Mouse (Mus musculus) kidney, adult 8-10 months (tissue): ENCODE results near the gene Caskin1.
"Not testable (repeated sequence)": the region's sequence is repeated elsewhere in the genome, so short reads cannot be mapped to it uniquely, and the experiment has no call there.

Experiments used
- DNase-seq, 2 experiments: peaks; one replicate each; pipeline ENCODE4 v3.0.0; 2022

Gene Caskin1

DNA sequence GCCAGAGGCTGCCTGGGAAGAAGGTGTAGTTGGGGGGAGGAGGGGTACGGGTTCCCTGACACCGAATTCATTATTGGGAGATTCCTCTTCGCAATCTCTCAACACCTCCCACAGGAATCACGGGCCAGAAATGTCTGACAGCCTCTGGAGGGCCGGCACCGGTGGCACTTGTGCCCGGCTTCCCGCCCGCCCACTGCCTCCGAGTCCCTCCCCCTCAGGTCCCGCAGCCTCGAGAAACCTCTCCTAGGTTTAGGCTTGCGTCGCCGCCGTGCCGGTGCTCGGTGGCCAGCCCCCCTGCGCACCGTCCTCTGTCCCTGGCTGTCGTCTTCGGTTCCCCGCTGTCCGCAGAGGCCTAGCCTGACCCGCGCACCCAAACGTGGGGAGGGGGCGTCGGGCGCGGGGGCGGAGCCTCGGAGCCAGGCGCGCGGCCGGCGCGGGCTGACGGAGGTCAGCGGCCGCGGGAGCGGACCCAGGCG is at the start of gene Caskin1:
TSS of gene Caskin1 (plus strand) at position 416 of the 476 bp plus-strand sequence.
- DNase-seq, result no peak

DNA sequence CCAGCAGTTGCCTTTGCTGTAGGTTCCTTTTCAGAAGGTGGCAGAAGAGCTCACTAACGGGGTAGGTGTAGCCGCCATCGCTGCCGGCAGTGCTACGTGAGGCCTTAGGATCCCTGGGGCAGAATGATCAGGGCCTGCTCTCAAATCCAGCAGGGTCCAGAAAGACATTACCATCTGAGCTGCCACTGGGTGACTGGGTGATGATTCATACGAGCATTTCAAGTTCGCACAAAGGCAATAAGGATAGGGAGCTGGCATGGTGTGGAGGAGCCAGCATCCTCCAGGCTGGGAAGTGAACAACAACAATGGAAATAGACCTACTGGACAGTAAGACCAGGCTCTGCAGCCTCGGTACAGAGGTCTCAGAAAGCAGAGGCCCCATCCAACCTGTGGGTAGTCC is 48.0 kb upstream of the Caskin1 start:
- DNase-seq, result no peak

DNA sequence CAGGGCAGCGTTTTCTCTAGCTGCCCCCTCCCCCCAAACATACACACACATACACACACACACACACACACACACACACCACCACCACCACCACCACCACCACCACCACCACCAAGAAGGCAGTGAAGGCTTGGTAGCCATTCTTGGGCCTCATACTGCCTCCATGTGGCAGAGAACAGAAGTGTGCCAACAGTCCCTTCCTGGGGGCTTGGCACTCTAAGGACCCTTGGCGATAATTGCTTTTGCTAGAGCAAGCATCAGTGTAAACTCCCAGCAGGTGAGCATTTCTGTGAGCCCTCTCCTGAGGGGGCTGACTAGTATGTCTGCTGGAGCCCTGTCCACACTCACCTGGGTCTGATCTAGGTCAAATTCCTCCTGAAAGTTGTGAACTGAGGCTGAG is 47.3 kb upstream of the Caskin1 start:
- DNase-seq, result no peak

DNA sequence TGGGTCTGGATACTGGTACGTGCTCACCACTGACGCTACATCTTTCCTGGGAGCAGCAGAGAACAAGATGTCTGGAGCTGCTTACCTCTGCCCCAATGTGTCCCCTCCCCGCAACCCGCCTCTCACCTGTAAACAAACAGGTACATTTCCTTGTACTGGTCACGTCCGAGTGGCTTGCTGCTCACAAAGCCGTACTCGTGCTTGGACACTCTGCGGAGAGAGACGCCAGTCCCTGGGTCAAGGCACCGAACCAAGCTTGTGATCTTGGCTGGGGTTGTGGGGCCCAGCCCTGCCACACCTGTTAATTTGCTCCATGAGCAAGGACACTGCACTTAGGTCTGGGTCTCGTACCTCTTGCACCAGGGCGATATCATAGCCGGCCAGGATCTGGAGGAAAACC is 46.3 kb upstream of the Caskin1 start:
- DNase-seq, result no peak

DNA sequence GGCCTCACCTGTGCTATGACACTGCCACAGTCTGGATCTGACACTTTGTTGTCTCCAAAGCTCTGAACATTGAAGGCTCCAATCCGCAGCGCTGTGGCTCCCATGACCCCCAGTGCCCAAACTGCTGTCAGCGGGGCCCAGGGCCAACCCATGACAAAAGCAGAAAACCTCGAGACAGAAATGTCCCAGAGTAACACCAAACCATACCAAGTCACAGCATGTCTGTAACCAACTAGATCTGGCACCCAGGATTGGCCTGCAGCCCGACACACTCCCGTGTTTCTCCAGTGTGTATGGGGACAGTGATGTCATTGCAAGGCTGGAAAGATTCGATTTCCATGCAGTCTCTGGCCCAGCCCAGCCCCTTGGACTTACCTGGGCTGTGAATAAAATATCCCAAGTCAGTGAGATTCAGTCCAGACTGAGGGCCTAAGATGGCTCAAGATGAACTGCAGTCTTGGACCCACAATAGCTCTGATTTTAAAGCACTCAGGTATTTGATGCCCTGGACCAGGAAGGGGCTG is 45.7 kb upstream of the Caskin1 start, which contains the start of gene Dnase1l2:
TSS of gene Dnase1l2 (minus strand) at position 474 of the 524 bp plus-strand sequence.
- DNase-seq, result no peak

DNA sequence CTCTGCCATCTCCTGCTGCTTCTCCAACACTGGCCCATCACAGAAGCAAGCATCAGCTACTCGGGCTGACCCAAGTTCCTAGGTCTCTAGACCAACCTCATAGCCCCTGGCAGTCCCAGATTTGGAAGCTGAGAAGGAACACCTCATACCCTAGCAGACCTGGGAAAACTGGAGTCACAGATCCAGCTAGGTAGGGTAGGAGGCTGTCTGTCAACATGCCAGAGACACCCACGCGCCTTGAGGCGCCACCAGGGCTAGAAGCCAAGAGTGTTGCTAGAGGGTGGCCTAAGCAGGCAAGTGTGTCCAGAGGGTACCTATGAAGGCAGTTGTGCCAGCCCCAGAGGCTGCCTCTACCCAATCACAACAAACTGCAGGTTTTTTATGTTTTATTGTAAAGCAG is 45.0 kb upstream of the Caskin1 start:
- DNase-seq, result peak; percentile 34 to 38

DNA sequence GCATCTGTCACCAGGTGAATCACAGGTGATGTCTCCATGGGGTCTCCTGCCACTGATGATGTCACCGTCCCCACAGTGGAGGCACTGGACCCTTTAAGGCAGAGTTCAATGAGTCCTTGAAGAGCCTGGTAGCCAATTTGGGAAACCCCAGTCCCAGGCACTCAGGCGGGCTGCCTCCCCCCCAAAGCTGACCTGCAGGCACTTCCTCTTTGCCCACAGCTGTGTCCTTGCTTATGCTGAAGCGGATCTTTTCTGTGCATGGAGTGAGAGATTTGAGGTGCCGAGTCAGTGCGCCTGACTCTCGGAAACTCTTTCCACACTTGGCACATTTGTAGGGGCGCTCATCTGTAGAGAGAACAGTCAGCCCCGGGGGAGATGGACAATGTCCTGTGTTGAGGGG is 41.8 kb upstream of the Caskin1 start:
- DNase-seq, result no peak

DNA sequence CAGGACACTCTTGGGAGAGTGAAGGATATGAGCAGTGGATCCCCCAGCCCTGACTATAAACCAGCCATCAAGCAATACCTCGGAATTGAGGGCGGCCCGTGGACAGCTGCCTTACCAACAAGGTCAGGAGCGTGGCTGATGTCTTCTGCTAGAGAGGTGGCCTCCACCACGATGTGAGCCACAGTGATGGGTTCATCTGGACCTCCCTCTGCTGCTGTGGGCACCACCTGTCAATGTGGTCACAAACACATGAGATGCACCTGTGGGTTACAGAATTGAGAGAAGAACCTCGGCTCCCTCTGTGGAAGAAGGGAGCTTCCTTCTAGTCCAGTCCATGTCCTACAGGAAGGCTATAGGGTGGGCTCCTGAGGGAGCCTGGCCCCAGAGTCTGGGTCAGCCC is 38.9 kb upstream of the Caskin1 start:
- DNase-seq, result no peak

DNA sequence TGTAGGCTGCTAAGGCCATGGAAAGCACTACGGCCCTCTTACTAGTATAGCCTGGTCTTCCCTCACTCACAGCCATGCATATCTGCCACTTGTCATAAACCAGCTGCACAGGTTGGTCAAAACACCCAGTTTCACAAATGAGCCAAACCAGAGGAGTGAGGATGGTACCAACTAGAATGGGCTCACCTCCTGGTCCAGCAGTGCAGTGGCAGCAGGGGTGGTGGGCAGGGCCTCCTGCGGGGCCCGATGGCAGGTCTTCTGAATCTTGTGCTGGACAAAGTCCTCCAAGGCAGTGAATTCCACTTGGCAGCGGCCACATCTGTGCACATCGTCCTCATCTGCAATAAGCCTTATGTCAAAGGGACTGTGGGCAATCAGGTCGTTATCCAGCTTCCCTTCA is 37.2 kb upstream of the Caskin1 start:
- no peak for DNase-seq

DNA sequence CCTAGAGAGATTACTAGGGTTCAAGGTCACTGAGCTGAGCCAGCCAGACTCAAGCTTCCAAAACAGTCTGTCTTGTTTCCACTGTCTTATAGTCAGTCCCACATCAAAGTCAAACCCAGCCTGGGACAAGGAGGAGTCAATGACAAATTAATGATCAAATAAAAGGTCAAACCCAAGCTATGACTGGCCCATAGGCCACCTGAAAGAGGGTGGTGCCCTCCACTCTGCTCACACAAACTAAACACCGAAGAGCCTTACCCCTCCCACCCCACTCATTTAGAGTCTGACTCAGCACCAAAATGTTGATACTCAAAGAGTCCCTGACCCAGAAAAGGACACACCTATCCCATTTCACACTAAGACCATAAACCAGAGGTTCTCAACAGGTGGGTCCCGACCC is 35.0 kb upstream of the Caskin1 start:
- peak; percentile 30 to 52 for DNase-seq

DNA sequence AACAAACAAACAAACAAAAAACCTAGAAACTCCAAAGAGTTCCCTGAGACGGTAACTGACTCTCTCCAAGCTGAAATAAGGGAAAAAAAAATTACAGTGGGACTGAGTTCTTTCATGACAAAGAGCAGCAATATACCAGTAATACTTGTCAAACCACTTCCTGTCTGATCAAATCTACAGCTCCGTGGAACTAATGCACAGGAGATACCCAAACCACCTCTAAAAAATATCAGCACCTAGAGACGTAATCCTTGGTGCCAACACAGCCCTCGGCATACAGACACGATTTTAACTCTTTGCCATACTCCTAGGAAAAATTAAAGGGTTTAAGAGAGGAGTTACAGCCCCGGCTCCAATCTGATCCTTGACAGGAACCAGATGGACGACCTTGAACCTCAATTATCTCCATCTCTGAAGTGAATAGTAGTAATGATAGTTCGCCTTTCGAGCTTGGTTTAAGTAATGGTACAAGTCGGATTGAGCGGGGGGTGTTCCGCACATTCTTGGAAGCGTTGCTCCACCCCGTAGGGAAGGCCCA is 34.1 kb upstream of the Caskin1 start:
- no peak for DNase-seq

DNA sequence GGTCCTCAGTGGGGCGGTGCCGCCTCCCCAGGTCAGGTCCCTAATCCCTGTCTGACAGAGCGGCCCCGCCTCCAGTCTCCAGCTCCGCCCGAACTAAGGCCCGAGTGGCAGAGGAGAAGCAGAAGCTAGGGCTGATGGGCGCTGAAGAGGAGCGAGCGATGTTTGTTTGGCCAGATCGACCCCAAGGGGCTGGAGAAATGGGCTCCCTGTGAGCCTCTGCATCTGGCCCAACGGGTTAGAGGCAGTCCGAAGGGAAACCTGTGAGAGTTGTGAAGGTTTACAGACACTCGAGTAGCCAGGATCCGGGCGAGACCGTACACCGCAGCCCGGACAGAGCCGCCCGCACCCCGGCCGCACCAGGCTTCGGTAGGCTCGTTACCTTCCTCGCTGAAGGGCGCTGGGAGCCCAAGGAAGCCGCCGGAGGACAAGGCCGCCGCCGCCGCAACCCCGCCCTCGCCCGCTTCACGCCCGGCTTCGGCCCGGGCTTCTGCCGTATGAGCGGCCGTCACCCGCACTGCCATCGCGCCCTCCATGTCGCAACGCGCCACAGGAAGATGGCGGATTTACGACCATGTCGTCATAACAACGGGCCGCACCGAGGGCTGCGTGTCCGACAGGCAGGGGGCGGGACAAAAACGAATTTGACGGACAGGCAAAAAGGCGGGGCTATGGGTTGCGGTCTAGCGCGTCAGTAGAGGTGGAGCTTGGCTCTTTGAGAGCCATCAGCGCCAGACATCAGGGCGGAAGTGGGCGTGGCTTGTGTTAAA is 33.5 kb upstream of the Caskin1 start:
- peak; percentile 99 for DNase-seq

DNA sequence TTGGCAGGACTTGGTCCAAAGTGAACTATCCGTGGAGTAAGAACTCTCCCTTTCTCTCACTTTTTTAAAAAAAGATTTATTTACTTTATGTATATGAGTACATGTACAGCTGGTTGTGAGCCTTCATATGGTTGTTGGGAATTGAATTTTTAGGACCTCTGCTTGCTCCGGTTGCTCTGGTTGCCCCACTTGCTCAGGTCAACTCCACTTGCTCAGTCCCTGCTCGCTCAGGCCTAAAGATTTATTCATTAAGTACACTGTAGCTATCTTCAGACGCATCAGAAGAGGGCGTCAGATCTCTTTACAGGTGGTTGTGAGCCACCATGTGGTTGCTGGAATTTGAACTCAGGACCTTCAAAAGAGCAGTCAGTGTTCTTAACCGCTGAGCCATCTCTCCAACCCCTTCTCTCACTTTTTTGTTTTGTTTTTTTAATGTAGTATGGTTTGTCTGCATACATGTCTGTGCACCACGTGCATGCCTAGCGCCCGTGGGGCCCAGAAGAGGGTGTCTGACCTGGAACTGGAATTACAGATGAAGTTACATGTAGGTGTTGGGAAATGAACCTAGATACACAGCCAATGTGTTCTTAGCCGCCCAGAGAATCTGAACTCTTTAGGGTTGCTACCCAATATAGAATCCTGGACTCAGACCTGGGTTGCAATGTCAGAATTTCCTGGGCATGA is 32.7 kb upstream of the Caskin1 start:
- DNase-seq, result not testable (repeated sequence)

DNA sequence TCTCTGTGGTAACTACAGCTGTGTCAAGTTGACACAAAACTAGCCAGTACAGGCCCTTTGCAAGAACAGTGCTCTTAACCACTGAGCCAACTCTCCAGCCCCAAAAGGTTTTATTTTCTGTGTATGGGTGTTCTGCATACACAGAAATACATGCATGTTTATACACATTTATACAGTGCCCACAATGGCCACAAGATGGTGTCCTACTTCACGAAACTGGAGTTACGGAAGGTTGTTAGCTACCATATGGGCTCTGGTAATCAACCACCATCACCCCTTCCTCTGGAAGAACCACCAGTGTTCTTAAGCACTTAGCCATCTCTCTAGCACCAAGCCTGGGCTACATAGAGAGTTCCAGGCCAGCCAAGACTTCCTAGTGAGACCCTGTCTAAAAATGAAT is 26.8 kb upstream of the Caskin1 start:
- peak in 1 of 2 experiments; percentile 51 for DNase-seq

DNA sequence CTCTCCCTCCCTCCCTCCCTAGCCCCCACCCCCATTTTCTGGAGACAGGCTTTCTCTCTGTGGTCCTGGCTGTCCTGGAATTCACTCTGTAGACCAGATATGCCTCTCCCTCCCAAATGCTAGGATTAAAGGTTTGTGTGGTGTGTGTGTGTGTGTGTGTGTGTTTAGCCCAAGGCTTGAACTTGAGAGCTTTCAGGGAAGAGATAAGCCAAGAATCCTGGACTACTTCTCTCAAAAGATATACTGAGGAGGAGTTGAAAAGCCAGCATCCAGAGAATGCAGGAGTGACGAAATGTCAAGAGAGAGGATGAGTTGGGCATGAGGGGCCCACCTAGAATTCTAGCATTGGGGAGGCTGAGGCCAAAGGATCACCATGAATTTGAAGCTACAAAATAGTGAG is 25.5 kb upstream of the Caskin1 start:
- DNase-seq, result no peak

DNA sequence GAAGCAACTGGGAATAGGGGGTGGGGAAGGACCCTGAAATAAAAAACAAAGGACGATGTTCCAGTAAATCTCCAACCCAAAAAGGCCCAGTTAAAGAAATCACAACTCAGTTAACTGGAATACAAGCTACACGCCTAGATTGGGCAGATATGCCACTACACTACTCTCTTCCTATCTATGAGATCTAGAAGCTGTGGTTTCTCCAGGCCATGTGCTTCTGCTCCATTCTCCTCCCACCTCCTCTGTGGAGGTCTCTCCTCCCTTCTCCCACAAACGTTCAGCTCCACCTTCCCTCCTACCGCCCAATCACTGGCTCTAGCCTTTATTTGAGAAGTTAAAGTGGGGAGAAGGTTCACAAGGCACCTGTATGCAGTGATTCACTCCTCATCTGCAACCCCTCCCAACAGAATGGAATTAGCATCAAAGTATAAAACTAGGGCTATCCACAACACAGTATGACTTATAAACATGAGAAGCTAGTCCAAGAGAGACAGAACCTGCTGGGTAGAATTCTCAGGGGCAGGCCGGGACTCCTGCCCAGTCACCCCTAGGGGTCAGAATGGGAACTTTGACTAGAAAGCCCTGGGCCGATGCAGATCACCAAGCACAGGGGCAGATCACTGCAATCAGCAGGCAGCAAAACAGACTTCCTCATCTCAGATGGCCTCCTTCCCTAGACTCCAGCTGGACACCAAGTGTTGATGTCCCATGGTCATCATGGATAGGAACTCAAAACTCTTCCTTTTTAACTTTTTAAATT is 24.8 kb upstream of the Caskin1 start:
- DNase-seq, result peak; percentile 43 to 49

DNA sequence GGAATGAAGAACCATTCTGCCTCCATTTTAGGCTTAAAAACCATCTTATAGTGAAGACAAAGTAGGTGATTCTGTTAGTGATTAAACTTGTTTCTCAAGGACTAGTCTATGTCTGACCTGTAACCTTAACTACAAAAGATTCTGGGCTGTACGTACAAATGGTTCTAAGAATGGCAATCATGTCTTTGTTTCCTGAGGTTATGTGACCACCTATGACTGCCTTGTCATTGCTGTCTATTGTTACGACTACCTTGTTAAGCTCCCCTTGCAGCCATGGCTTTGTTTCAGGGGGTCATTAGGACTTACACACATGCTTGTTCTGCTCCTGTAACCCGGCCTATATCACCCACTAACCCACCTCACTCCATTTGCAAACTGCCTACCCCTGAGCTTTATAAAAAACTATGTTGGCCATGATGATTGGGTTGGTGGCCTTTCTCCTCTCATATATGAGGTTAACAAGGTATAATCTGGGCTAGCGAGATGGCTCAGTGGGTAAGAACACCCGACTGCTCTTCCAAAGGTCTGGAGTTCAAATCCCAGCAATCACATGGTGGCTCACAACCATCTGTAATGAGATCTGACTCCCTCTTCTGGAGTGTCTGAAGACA is 19.7 kb upstream of the Caskin1 start:
- DNase-seq, result no peak

DNA sequence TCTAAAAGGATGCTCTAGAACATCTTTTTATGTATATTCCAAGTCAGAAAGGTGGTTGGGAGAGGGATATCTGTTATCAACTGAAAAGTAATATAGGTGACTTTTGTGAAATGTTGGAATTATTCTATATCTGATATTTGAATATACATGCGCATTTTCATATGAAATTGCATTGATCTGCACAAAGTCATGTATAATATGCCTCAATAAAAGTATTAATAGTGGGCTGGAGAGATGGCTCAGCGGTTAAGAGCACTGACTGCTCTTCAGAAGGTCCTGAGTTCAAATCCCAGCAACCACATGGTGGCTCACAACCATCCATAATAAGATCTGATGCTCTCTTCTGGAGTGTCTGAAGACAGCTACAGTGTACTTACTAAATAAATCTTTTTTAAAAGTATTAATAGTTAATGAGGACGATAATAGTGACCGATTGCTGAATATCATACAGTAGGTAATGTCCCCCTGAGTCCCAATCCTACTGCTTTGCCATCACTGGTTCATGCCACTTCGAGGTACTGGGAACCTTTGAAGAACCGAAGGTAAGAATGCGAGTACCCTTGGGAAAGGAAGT is 19.0 kb upstream of the Caskin1 start:
- DNase-seq, result no peak

DNA sequence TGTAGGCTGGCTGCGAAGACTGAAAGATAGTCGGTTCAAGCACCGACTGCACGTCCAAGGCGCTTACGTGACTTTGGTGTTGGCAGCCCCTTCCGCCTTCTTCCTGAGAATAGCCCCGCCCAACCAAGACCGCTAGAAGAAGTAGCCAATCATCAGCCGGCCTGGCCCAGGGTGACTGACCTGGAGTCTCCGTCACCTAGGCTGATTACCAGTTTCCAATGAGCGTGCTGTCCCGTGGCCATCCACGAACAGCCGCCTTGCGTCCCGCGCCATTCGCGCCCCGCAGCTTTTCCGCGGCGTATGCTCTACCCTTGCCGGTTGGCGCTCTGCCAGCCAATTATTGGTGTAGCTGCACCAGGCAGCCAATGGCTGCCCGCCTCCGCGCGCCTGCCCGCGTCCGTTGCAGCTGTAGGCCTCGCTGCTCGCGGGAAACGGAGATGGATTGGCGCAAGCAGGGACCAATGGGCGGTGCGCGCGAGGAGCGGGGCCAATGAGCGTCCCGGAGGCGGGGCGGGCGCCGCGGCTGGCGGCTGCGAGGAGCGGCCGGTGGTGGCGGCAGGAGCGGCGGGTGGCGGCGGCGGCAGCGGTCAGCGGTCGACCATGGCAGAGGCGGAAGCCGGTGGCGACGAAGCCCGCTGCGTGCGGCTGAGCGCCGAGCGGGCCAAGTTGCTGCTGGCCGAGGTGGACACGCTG is 18.3 kb upstream of the Caskin1 start, which contains the start of the genes E4f1 and Pgp:
TSS of gene E4f1 (minus strand) at position 404 of the 693 bp plus-strand sequence.
TSS of gene Pgp (plus strand) at position 483 of the 693 bp plus-strand sequence.
- peak; percentile 98 for DNase-seq

DNA sequence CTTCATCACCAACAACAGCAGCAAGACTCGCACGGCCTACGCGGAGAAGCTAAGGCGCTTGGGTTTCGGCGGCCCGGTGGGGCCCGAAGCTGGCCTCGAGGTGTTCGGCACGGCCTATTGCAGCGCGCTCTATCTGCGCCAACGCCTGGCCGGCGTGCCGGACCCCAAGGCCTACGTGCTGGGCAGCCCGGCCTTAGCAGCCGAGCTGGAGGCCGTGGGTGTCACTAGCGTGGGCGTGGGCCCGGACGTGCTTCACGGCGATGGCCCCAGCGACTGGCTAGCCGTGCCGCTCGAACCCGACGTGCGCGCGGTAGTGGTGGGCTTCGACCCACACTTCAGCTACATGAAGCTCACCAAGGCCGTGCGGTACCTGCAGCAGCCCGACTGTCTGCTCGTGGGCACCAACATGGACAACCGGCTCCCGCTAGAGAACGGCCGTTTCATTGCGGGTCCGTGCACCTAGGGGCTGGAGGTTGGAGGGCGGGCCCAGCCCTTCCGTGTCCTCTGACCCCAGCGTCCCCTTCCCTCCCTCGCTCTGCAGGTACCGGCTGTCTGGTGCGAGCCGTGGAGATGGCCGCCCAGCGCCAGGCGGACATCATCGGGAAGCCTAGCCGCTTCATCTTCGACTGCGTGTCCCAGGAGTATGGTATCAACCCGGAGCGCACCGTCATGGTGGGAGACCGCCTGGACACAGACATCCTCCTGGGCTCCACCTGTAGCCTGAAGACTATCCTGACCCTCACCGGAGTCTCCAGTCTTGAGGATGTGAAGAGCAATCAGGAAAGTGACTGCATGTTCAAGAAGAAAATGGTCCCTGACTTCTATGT is 17.5 kb upstream of the Caskin1 start:
- no peak for DNase-seq
